In genomic region chr1:58890697-58891290, GRCm38 (mm10) we compare ENCODE assay signal across 6 mouse cellular contexts.
A peak's percentile ranks its signal among the peaks of the same experiment; 100 is the strongest.
DNase-seq lines count a peak whose midpoint lies in the region; ATAC-seq and TF ChIP-seq lines count a peak whose summit lies in the region.
"Not testable (repeated sequence)": the region's sequence is repeated elsewhere in the genome, so short reads cannot be mapped to it uniquely, and the experiment has no call there.

No protein-coding gene starts in this region.

- WGBS in intestine, embryonic 15.5 days, result 62% methylated on average over 4 of the region's 5 CpGs
- 67% methylated on average over 4 of the region's 5 CpGs for WGBS in intestine, embryonic 16.5 days
- WGBS in intestine, postnatal 0 days, result 37% methylated on average over 4 of the region's 5 CpGs
- WGBS in limb, embryonic 11.5 days, result 77% methylated on average over 4 of the region's 5 CpGs
- WGBS in small intestine, adult 2 months, result 61% methylated on average over 5 of the region's 5 CpGs
- 65% methylated on average over 4 of the region's 5 CpGs for WGBS in stomach, postnatal 0 days

- H3K4me1 ChIP-seq in intestine, embryonic 15.5 days (replicated peaks); intestine, embryonic 16.5 days (ENCODE audit: control insufficient read depth, insufficient read depth, low read length); intestine, postnatal 0 days (replicated peaks; ENCODE audit: control insufficient read depth, insufficient read depth, low read length); limb, embryonic 11.5 days (ENCODE audit: control insufficient read depth, insufficient read depth, low read length); stomach, postnatal 0 days (replicated peaks; ENCODE audit: control insufficient read depth, insufficient read depth): not testable (repeated sequence)
- H3K4me1 ChIP-seq in small intestine, adult 2 months (ENCODE audit: control insufficient read depth, insufficient read depth, insufficient read length, low read length), result peaks cover 12% of the 10 kb centered on the region; the same call in 1 of the 2 replicates

- not testable (repeated sequence) for H3K9ac ChIP-seq in intestine, embryonic 15.5 days; intestine, embryonic 16.5 days (ENCODE audit: low read depth, low read length); intestine, postnatal 0 days (ENCODE audit: low read depth, low read length); limb, embryonic 11.5 days (ENCODE audit: low read length); stomach, postnatal 0 days (ENCODE audit: low read length)

- not testable (repeated sequence) for H3K4me2 ChIP-seq in intestine, embryonic 15.5 days (replicated peaks); intestine, postnatal 0 days (replicated peaks; ENCODE audit: low read depth); limb, embryonic 11.5 days (ENCODE audit: low read depth, severe bottlenecking); stomach, postnatal 0 days (replicated peaks; ENCODE audit: low read depth)
- 0 out of 2 replicates have a peak overlapping the region, but pooled peaks have one; percentile 9 for H3K4me2 ChIP-seq in intestine, embryonic 16.5 days (ENCODE audit: low read depth, low read length)

- H3K27me3 ChIP-seq in intestine, embryonic 15.5 days (replicated peaks); intestine, embryonic 16.5 days (replicated peaks; ENCODE audit: control insufficient read depth, insufficient read depth, low read length); intestine, postnatal 0 days (replicated peaks; ENCODE audit: control insufficient read depth, insufficient read depth, low read length); limb, embryonic 11.5 days (ENCODE audit: control insufficient read depth, insufficient read depth, low read length); small intestine, adult 2 months (ENCODE audit: control insufficient read depth, insufficient read depth, low read length); stomach, postnatal 0 days (ENCODE audit: control insufficient read depth, insufficient read depth, low read length): not testable (repeated sequence)

- peak; percentile 4 for DNase-seq in limb, embryonic 11.5 days (ENCODE audit: low spot score)
- not testable (repeated sequence) for DNase-seq in stomach, postnatal 0 days (ENCODE audit: low spot score)

- H3K9me3 ChIP-seq in intestine, embryonic 15.5 days; intestine, embryonic 16.5 days (ENCODE audit: control insufficient read depth, low read length); intestine, postnatal 0 days (ENCODE audit: control insufficient read depth); limb, embryonic 11.5 days (ENCODE audit: control insufficient read depth, low read length); stomach, postnatal 0 days (ENCODE audit: control insufficient read depth, low read length): not testable (repeated sequence)

- peak; percentile 69 for ATAC-seq in intestine, embryonic 15.5 days
- ATAC-seq in intestine, embryonic 16.5 days, result peak; percentile 80
- peak; percentile 86 for ATAC-seq in intestine, postnatal 0 days
- not testable (repeated sequence) for ATAC-seq in limb, embryonic 11.5 days (ENCODE audit: insufficient number of reproducible peaks, low FRiP score, low TSS enrichment, low read depth)
- ATAC-seq in stomach, postnatal 0 days (ENCODE audit: low FRiP score, low TSS enrichment), result 0 out of 2 replicates have a peak, but pooled peaks have one; percentile 42

- H3K36me3 ChIP-seq in intestine, embryonic 15.5 days; intestine, embryonic 16.5 days (ENCODE audit: control insufficient read depth, insufficient read depth, low read length); intestine, postnatal 0 days (ENCODE audit: control insufficient read depth, insufficient read depth); limb, embryonic 11.5 days (ENCODE audit: control insufficient read depth, insufficient read depth, low read length); small intestine, adult 2 months (ENCODE audit: control insufficient read depth, insufficient read depth, low read length); stomach, postnatal 0 days (ENCODE audit: control insufficient read depth, insufficient read depth, low read length): not testable (repeated sequence)

- not testable (repeated sequence) for TF ChIP-seq EP300 in stomach, postnatal 0 days (optimal IDR thresholded peaks at IDR 0.05)

- not testable (repeated sequence) for H3K4me3 ChIP-seq in intestine, embryonic 15.5 days (replicated peaks); intestine, embryonic 16.5 days (ENCODE audit: low read length); intestine, postnatal 0 days (ENCODE audit: low read depth, low read length); limb, embryonic 11.5 days (ENCODE audit: low read depth, low read length); small intestine, adult 2 months (ENCODE audit: low read depth, low read length); stomach, postnatal 0 days (ENCODE audit: low read depth, low read length)

- TF ChIP-seq CTCF in intestine, postnatal 0 days (IDR thresholded peaks at IDR 0.05; ENCODE audit: low read depth); small intestine, adult 2 months (IDR thresholded peaks at IDR 0.05; ENCODE audit: extremely low read depth, insufficient read length, insufficient replicate concordance, low read depth, low read length); stomach, postnatal 0 days (IDR thresholded peaks at IDR 0.05; ENCODE audit: low read depth): not testable (repeated sequence)

- TF ChIP-seq POLR2A in small intestine, adult 2 months (IDR thresholded peaks at IDR 0.05; ENCODE audit: low read depth, low read length), result not testable (repeated sequence)

- not testable (repeated sequence) for H3K27ac ChIP-seq in intestine, embryonic 15.5 days; intestine, postnatal 0 days (ENCODE audit: low read depth, low read length); limb, embryonic 11.5 days (replicated peaks; ENCODE audit: low read depth, low read length); stomach, postnatal 0 days (replicated peaks)
- peak overlapping the region; percentile 59; the same call in 1 of the 2 replicates for H3K27ac ChIP-seq in intestine, embryonic 16.5 days (ENCODE audit: low read length)
- H3K27ac ChIP-seq in small intestine, adult 2 months (ENCODE audit: insufficient read depth, low read depth, low read length), result peak overlapping the region; percentile 78
